Mouse (Mus musculus): ENCODE data around the gene Acbd5. TPM values are rescaled to one million over a fixed set of nuclear protein-coding genes. Genes with fewer than 3 reads are reported as not detected.

Gene Acbd5
- polyA plus RNA-seq, 1 experiment from 2014 or later, result 74.0 TPM

GRCm38 (mm10) chr2:23156608-23157081, 88.7 kb downstream of the Acbd5 start:
- Histone ChIP-seq H3K9me3 (no peaks in the 10 kb centered on the region), H3K4me3 (peak overlapping the region; percentile 79), H3K9ac (peak overlapping the region; percentile 75), H3K36me3 (no peaks in the 10 kb centered on the region), H3K27ac (replicated peaks) (peak overlapping the region; percentile 98), H3K4me2 (peak overlapping the region; percentile 86), H3K4me1 (replicated peaks) (peaks cover 32% of the 10 kb centered on the region), H3K27me3 (no peaks in the 10 kb centered on the region)
- peak; percentile 35 for ATAC-seq (ENCODE audit: low FRiP score, low read depth)
- under 1% methylated on average over 17 of the region's 17 CpGs for WGBS

Other genes with a start within 250 kb of the Acbd5 start
- gene Pdss1, start 172.6 kb upstream of the Acbd5 start, polyA plus RNA-seq (2015; fragmentation: Nextera tagmentation; extraction: Ambion mirVana), result 23.1 and 25.1 TPM in 2 replicates
- 57.3 and 60.9 TPM in 2 replicates for gene Abi1, start 27.9 kb upstream of the Acbd5 start, polyA plus RNA-seq (2015; fragmentation: Nextera tagmentation; extraction: Ambion mirVana)
- gene Mastl, start 87.9 kb downstream of the Acbd5 start, polyA plus RNA-seq (2015; fragmentation: Nextera tagmentation; extraction: Ambion mirVana), result 2.5 TPM in 2 replicates
- 53.1 and 55.7 TPM in 2 replicates for gene Yme1l1, start 88.2 kb downstream of the Acbd5 start, polyA plus RNA-seq (2015; fragmentation: Nextera tagmentation; extraction: Ambion mirVana)
- 0.08 TPM in 1 of 2 replicates, not detected in the other for gene 4931423N10Rik, start 139.3 kb downstream of the Acbd5 start, polyA plus RNA-seq (2015; fragmentation: Nextera tagmentation; extraction: Ambion mirVana)

All from hindbrain, embryonic 15.5 days (tissue).